25 mouse cellular contexts compared by ENCODE assay signal in genomic region chr1:167549324-167549723, GRCm38 (mm10). TPM values are rescaled to one million over a fixed set of nuclear protein-coding genes. Genes with fewer than 3 reads are reported as not detected.
DNase-seq lines count a peak whose midpoint lies in the region; ATAC-seq lines count a peak whose summit lies in the region.
"Had no signal": no experiment of that assay in that cellular context is flagged by ENCODE, and none has a peak within 500 bp of the region (broad histone marks: within the 10 kb centered on the region; RNA-seq: fewer than 3 reads in every experiment).

No protein-coding gene starts in this region.

- DNase-seq in forebrain, embryonic 11.5 days (ENCODE audit: low spot score), result peak; percentile 27
- DNase-seq in kidney, postnatal 10 days, result peak; percentile 60
- no peak for DNase-seq in kidney, postnatal 25 days
- peak; percentile 39 for DNase-seq in lung, postnatal 14 days
- no peak for DNase-seq in midbrain, embryonic 11.5 days (ENCODE audit: low spot score, missing footprints)
- DNase-seq: adrenal gland, postnatal 25 days; cerebellum, adult 11 months; cerebellum, postnatal 10 days; forebrain, postnatal 0 days; gastrocnemius, postnatal 25 days; heart, adult 2 months; heart, postnatal 4 days; kidney, adult 9 months; layer of hippocampus, adult 9-11 months; retina, postnatal 1 day; right cerebral cortex, postnatal 25 days had no signal

- ATAC-seq in forebrain, embryonic 11.5 days (replicated peaks; ENCODE audit: low FRiP score), result no peak
- ATAC-seq in forebrain, embryonic 15.5 days (replicated peaks), result no peak
- 0 out of 2 replicates have a peak, but pooled peaks have one; percentile 42 for ATAC-seq in lung, embryonic 16.5 days (ENCODE audit: low read depth)
- ATAC-seq in midbrain, embryonic 11.5 days (ENCODE audit: low FRiP score), result no peak
- ATAC-seq in megakaryocyte progenitor cell, adult 5-6 weeks (replicated peaks; ENCODE audit: poor library complexity), result no peak
- ATAC-seq: forebrain, postnatal 0 days; inflammation-experienced regulatory T-cells, adult 6 months; liver, embryonic 12.5 days had no signal

- no peaks in the 10 kb centered on the region for H3K36me3 ChIP-seq in forebrain, embryonic 11.5 days (ENCODE audit: control insufficient read depth, insufficient read depth, low read length)
- no peaks in the 10 kb centered on the region for H3K36me3 ChIP-seq in forebrain, embryonic 15.5 days
- H3K36me3 ChIP-seq in lung, embryonic 16.5 days (ENCODE audit: control insufficient read depth, insufficient read depth, low read length), result no peaks in the 10 kb centered on the region
- no peaks in the 10 kb centered on the region for H3K36me3 ChIP-seq in midbrain, embryonic 11.5 days (ENCODE audit: control insufficient read depth, insufficient read depth, low read length)
- H3K36me3 ChIP-seq: limb, embryonic 13.5 days; liver, embryonic 12.5 days; lung, embryonic 15.5 days; midbrain, embryonic 12.5 days had no signal

- H3K4me2 ChIP-seq in forebrain, embryonic 11.5 days (ENCODE audit: low read depth, low read length, severe bottlenecking), result no peak overlapping the region
- H3K4me2 ChIP-seq in forebrain, embryonic 15.5 days (replicated peaks), result no peak overlapping the region
- H3K4me2 ChIP-seq in lung, embryonic 16.5 days (ENCODE audit: low read depth, low read length), result no peak overlapping the region
- H3K4me2 ChIP-seq in midbrain, embryonic 11.5 days, result no peak overlapping the region
- H3K4me2 ChIP-seq: hindbrain, embryonic 14.5 days; limb, embryonic 13.5 days; liver, embryonic 12.5 days; lung, embryonic 15.5 days; midbrain, embryonic 12.5 days had no signal

- no peak overlapping the region for H3K9ac ChIP-seq in forebrain, embryonic 11.5 days (ENCODE audit: low read length)
- no peak overlapping the region for H3K9ac ChIP-seq in forebrain, embryonic 15.5 days (replicated peaks)
- no peak overlapping the region for H3K9ac ChIP-seq in lung, embryonic 16.5 days (ENCODE audit: low read length)
- no peak overlapping the region for H3K9ac ChIP-seq in midbrain, embryonic 11.5 days (ENCODE audit: low read length)
- H3K9ac ChIP-seq: forebrain, postnatal 0 days; hindbrain, embryonic 14.5 days; limb, embryonic 13.5 days; liver, embryonic 12.5 days; lung, embryonic 15.5 days; midbrain, embryonic 12.5 days had no signal

- H3K9me3 ChIP-seq in forebrain, embryonic 11.5 days (ENCODE audit: control insufficient read depth, low read length), result no peaks in the 10 kb centered on the region
- H3K9me3 ChIP-seq in forebrain, embryonic 15.5 days, result no peaks in the 10 kb centered on the region
- no peaks in the 10 kb centered on the region for H3K9me3 ChIP-seq in lung, embryonic 16.5 days (ENCODE audit: control insufficient read depth, low read length)
- H3K9me3 ChIP-seq in midbrain, embryonic 11.5 days (ENCODE audit: control insufficient read depth, low read length), result no peaks in the 10 kb centered on the region
- H3K9me3 ChIP-seq: limb, embryonic 13.5 days; liver, embryonic 12.5 days; lung, embryonic 15.5 days; midbrain, embryonic 12.5 days had no signal

- no peak overlapping the region for H3K4me3 ChIP-seq in forebrain, embryonic 11.5 days (ENCODE audit: low read depth, low read length)
- no peak overlapping the region for H3K4me3 ChIP-seq in forebrain, embryonic 15.5 days
- no peak overlapping the region for H3K4me3 ChIP-seq in lung, embryonic 16.5 days (ENCODE audit: low read length)
- no peak overlapping the region for H3K4me3 ChIP-seq in midbrain, embryonic 11.5 days (ENCODE audit: low read depth, low read length)
- H3K4me3 ChIP-seq: heart, adult 2 months; limb, embryonic 13.5 days; liver, embryonic 12.5 days; lung, embryonic 15.5 days; midbrain, embryonic 12.5 days had no signal

- H3K27ac ChIP-seq in forebrain, embryonic 11.5 days (ENCODE audit: low read depth, low read length), result no peak overlapping the region
- H3K27ac ChIP-seq in forebrain, embryonic 15.5 days (replicated peaks), result no peak overlapping the region
- no peak overlapping the region for H3K27ac ChIP-seq in lung, embryonic 16.5 days (ENCODE audit: low read length)
- H3K27ac ChIP-seq in midbrain, embryonic 11.5 days (ENCODE audit: low read depth, low read length), result no peak overlapping the region
- H3K27ac ChIP-seq: heart, adult 2 months; hindbrain, embryonic 14.5 days; limb, embryonic 13.5 days; liver, embryonic 12.5 days; lung, embryonic 15.5 days; midbrain, embryonic 12.5 days had no signal

- 77% methylated on average over 6 of the region's 6 CpGs for WGBS in forebrain, embryonic 11.5 days
- 82% methylated on average over 6 of the region's 6 CpGs for WGBS in forebrain, embryonic 15.5 days
- 28% methylated on average over 6 of the region's 6 CpGs for WGBS in lung, embryonic 16.5 days
- WGBS in midbrain, embryonic 11.5 days, result 79% methylated on average over 6 of the region's 6 CpGs

- no peaks in the 10 kb centered on the region for H3K27me3 ChIP-seq in forebrain, embryonic 11.5 days (ENCODE audit: control insufficient read depth, insufficient read depth, low read length)
- H3K27me3 ChIP-seq in forebrain, embryonic 15.5 days, result no peaks in the 10 kb centered on the region
- H3K27me3 ChIP-seq in lung, embryonic 16.5 days (ENCODE audit: control insufficient read depth, insufficient read depth, low read depth, low read length), result no peaks in the 10 kb centered on the region
- H3K27me3 ChIP-seq in midbrain, embryonic 11.5 days (ENCODE audit: control insufficient read depth, insufficient read depth, low read length), result no peaks in the 10 kb centered on the region
- H3K27me3 ChIP-seq: liver, embryonic 12.5 days; lung, embryonic 15.5 days; midbrain, embryonic 12.5 days had no signal

- no peaks in the 10 kb centered on the region for H3K4me1 ChIP-seq in forebrain, embryonic 11.5 days (replicated peaks; ENCODE audit: control insufficient read depth, insufficient read depth, low read length)
- no peaks in the 10 kb centered on the region for H3K4me1 ChIP-seq in forebrain, embryonic 15.5 days
- H3K4me1 ChIP-seq in lung, embryonic 16.5 days (replicated peaks; ENCODE audit: control insufficient read depth, insufficient read depth, low read length), result peaks cover 10% of the 10 kb centered on the region
- H3K4me1 ChIP-seq in midbrain, embryonic 11.5 days (ENCODE audit: control insufficient read depth, insufficient read depth, low read length), result no peaks in the 10 kb centered on the region
- H3K4me1 ChIP-seq: midbrain, embryonic 12.5 days had no signal

RNA-seq across cellular contexts. Expression of gene Rxrg, which starts 48.9 kb away (rescaled TPM):
- 2.1 and 2.3 TPM in 2 replicates for polyA plus RNA-seq in forebrain, embryonic 11.5 days (2014; fragmentation: Nextera tagmentation; extraction: Ambion mirVana)
- polyA plus RNA-seq in forebrain, embryonic 15.5 days (2015; fragmentation: Nextera tagmentation; extraction: Ambion mirVana), result 29.5 and 32.8 TPM in 2 replicates
- 0.67 and 0.91 TPM in 2 replicates for polyA plus RNA-seq in lung, embryonic 16.5 days (2015; fragmentation: Nextera tagmentation; extraction: Ambion mirVana)
- polyA plus RNA-seq in midbrain, embryonic 11.5 days (2014; fragmentation: Nextera tagmentation; extraction: Ambion mirVana), result 1.2 and 1.6 TPM in 2 replicates
- not detected in 2 replicates for total RNA-seq in megakaryocyte progenitor cell, adult 5-6 weeks (2015)
- total RNA-seq in megakaryocyte progenitor cell, adult 5-6 weeks (2017), result 0.10 TPM in 1 of 2 replicates, not detected in the other
- polyA plus RNA-seq: inflammation-experienced regulatory T-cells, adult 6 months had no signal

Comparison
In these comparisons a context has a peak if more than half of its experiments do, and no peak if none do; other contexts are left out.
1. DNase-seq: peak in forebrain, embryonic 11.5 days (single experiment), kidney, postnatal 10 days (single experiment) and lung, postnatal 14 days (single experiment); none in kidney, postnatal 25 days (0 of 2) and midbrain, embryonic 11.5 days (single experiment).